Mouse (Mus musculus): ENCODE data around the gene Sh3tc1. TPM values are rescaled to one million over a fixed set of nuclear protein-coding genes. Genes with fewer than 3 reads are reported as not detected.

Gene Sh3tc1
- total RNA-seq (2023), result 10 to 100 TPM; 26.3 to 26.5 TPM

DNA sequence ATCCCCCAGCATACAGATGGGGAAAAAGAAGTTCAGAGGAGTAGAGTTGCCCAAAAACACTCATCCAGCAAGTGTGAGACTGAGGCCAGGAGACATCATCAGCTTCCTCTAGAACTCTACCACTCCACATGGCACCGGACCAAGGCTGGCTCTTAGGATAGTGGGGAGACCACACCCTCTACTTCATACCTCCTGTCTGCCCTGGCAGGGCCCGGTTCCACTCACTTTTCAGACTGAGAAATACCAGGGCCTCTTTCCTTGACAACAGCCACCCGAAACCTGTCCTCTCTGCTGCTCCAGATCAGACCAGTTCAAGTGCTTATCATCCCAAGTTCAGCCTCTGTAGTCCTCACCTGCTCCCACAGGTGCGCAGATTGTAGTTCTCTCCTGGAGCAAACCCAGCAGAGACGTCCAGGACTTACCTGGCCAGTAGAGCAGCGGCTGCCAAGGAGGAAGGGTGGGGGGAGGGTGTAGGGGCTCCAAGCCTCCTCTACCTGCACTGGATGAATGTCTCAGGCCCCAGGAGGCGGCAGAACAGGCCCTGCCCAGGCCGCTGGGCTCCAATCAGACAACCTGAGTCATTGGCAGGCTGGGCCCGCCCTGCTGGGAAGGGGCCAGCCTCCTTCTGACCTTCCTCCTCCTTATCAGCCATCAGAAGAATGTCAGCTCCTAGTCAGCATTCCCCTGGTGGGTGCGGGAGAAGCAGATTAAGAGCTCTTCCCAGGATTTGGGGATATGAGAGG, at the start of gene Sh3tc1:
Gene Sh3tc1 (minus strand): TSS at position 452 of the 743 bp plus-strand sequence.

GRCm38 (mm10) chr5:35757639-35758001, 17.8 kb upstream of the Sh3tc1 start, which contains the start of gene Ablim2:
TSS of gene Ablim2 (plus strand) at chr5:35757880.

GRCm38 (mm10) chr5:35679256-35680155, 60.3 kb downstream of the Sh3tc1 start, which contains the start of gene Htra3:
TSS of gene Htra3 (minus strand) at chr5:35679782.

Other genes with a start within 250 kb of the Sh3tc1 start
- not detected for gene Cpz, start 214.3 kb downstream of the Sh3tc1 start, total RNA-seq (2023)
- 10 to 100 TPM; 12.2 to 15.6 TPM for gene Trmt44, start 164.9 kb downstream of the Sh3tc1 start, total RNA-seq (2023)
- gene Acox3, start 156.9 kb downstream of the Sh3tc1 start, total RNA-seq (2023), result 100 to 1,000 TPM; 154 to 163 TPM
- not detected for gene Htra3, start 60.2 kb downstream of the Sh3tc1 start, total RNA-seq (2023)
- under 1 TPM; 0.20 to 0.21 TPM for gene Ablim2, start 17.9 kb upstream of the Sh3tc1 start, total RNA-seq (2023)
- gene Afap1, start 153.3 kb upstream of the Sh3tc1 start, total RNA-seq (2023), result 10 to 100 TPM in 1 of 2 experiments, 1 to 10 TPM in 1; 9.1 to 13.9 TPM

All from B cell, adult 67 days (primary cell).